Comparison of ENCODE assay signal across 18 mouse cellular contexts in genomic region chr5:51607686-51608480, GRCm38 (mm10). TPM values are rescaled to one million over a fixed set of nuclear protein-coding genes. Genes with fewer than 3 reads are reported as not detected.
A peak's percentile ranks its signal among the peaks of the same experiment; 100 is the strongest.
DNase-seq lines count a peak whose midpoint lies in the region; ATAC-seq and TF ChIP-seq lines count a peak whose summit lies in the region.
"Had no signal": no experiment of that assay in that cellular context is flagged by ENCODE, and none has a peak within 500 bp of the region (broad histone marks: within the 10 kb centered on the region; RNA-seq: fewer than 3 reads in every experiment).

No protein-coding gene starts in this region.

- H3K79me3 ChIP-seq in C2C12 (ENCODE audit: low read depth): no peaks in the 10 kb centered on the region

- no peaks in the 10 kb centered on the region for H3K27me3 ChIP-seq in C2C12 (ENCODE audit: control insufficient read depth, insufficient read depth, insufficient read length)
- H3K27me3 ChIP-seq in neural tube, embryonic 15.5 days (replicated peaks): no peaks in the 10 kb centered on the region
- H3K27me3 ChIP-seq: embryonic facial prominence, embryonic 13.5 days; forebrain, embryonic 15.5 days; hindbrain, embryonic 15.5 days; lung, embryonic 15.5 days had no signal

- no peak overlapping the region for H3K4me3 ChIP-seq in C2C12 (ENCODE audit: insufficient read depth, poor library complexity, severe bottlenecking)
- no peak overlapping the region for H3K4me3 ChIP-seq in neural tube, embryonic 15.5 days (replicated peaks)
- H3K4me3 ChIP-seq: embryonic facial prominence, embryonic 13.5 days; forebrain, embryonic 15.5 days; hindbrain, embryonic 15.5 days; left cerebral cortex, adult 2 months; lung, embryonic 15.5 days had no signal

- no peaks in the 10 kb centered on the region for H3K36me3 ChIP-seq in C2C12 (ENCODE audit: control insufficient read depth, insufficient read depth)
- H3K36me3 ChIP-seq in neural tube, embryonic 15.5 days: no peaks in the 10 kb centered on the region
- H3K36me3 ChIP-seq: embryonic facial prominence, embryonic 13.5 days; forebrain, embryonic 15.5 days; hindbrain, embryonic 15.5 days; lung, embryonic 15.5 days had no signal

- peak; percentile 18 to 20 for DNase-seq in cerebellum, postnatal 10 days
- no peak for DNase-seq in cerebellum, postnatal 36 days
- peak; percentile 25 for DNase-seq in kidney, adult 18-20 months
- DNase-seq in kidney, adult 11 months: no peak
- peak; percentile 38 to 57 for DNase-seq in kidney, postnatal 36 days
- no peak for DNase-seq in liver
- DNase-seq: adrenal gland, postnatal 10 days; cerebellum, postnatal 25 days; heart, postnatal 14 days; thymus, postnatal 36 days had no signal

- no peak overlapping the region for H3K9ac ChIP-seq in neural tube, embryonic 15.5 days (replicated peaks)
- H3K9ac ChIP-seq: embryonic facial prominence, embryonic 13.5 days; forebrain, embryonic 15.5 days; hindbrain, embryonic 15.5 days; lung, embryonic 15.5 days had no signal

- H3K4me1 ChIP-seq in neural tube, embryonic 15.5 days: no peaks in the 10 kb centered on the region
- H3K4me1 ChIP-seq: forebrain, embryonic 15.5 days; hindbrain, embryonic 15.5 days; lung, embryonic 15.5 days had no signal

- H3K4me2 ChIP-seq in neural tube, embryonic 15.5 days: no peak overlapping the region
- H3K4me2 ChIP-seq: embryonic facial prominence, embryonic 13.5 days; forebrain, embryonic 15.5 days; hindbrain, embryonic 15.5 days; lung, embryonic 15.5 days; midbrain, embryonic 11.5 days had no signal

- WGBS in neural tube, embryonic 15.5 days: 82% methylated on average over 6 of the region's 6 CpGs

- H3K27ac ChIP-seq in neural tube, embryonic 15.5 days (replicated peaks): no peak overlapping the region
- H3K27ac ChIP-seq: embryonic facial prominence, embryonic 13.5 days; forebrain, embryonic 15.5 days; hindbrain, embryonic 15.5 days; left cerebral cortex, adult 2 months; lung, embryonic 15.5 days had no signal

- TF ChIP-seq CTCF in C2C12 (IDR thresholded peaks at IDR 0.05; ENCODE audit: control insufficient read depth, insufficient read depth, insufficient read length): no peak

- no peaks in the 10 kb centered on the region for H3K9me3 ChIP-seq in neural tube, embryonic 15.5 days (replicated peaks)
- H3K9me3 ChIP-seq: embryonic facial prominence, embryonic 13.5 days; forebrain, embryonic 15.5 days; hindbrain, embryonic 15.5 days; lung, embryonic 15.5 days had no signal

- H3ac ChIP-seq in C2C12 (ENCODE audit: control insufficient read depth, insufficient read length, low read depth): no peak overlapping the region

- no peaks in the 10 kb centered on the region for H3K79me2 ChIP-seq in C2C12 (ENCODE audit: control insufficient read depth, insufficient read depth)

- no peak for ATAC-seq in neural tube, embryonic 15.5 days (ENCODE audit: low FRiP score)
- ATAC-seq: forebrain, embryonic 15.5 days had no signal

TF ChIP-seq in C2C12, 6 proteins besides CTCF, POLR2A, EP300 and RAD21:
- TF ChIP-seq FOSL1 (IDR thresholded peaks at IDR 0.05; ENCODE audit: insufficient read depth, low read length, poor library complexity, severe bottlenecking): no peak
- TF ChIP-seq MAX (IDR thresholded peaks at IDR 0.05): no peak
- TF ChIP-seq USF1 (IDR thresholded peaks at IDR 0.05; ENCODE audit: low read depth): peak; percentile 85
- TF ChIP-seq MYOG (IDR thresholded peaks at IDR 0.05; ENCODE audit: control insufficient read depth, extremely low read depth, insufficient read length): no peak
- no peak for TF ChIP-seq MYOD1 (IDR thresholded peaks at IDR 0.05; ENCODE audit: control insufficient read depth, insufficient read length, low read depth)
- TF ChIP-seq CEBPB (IDR thresholded peaks at IDR 0.05; ENCODE audit: low read depth): no peak

RNA-seq across cellular contexts. Expression of gene Ppargc1a, which starts 40.4 kb away (rescaled TPM):
- 0.25 TPM for polyA plus RNA-seq in C2C12 (2012; fragmentation: generic; extraction: Trizol)
- 18.0 and 19.7 TPM in 2 replicates for polyA plus RNA-seq in neural tube, embryonic 15.5 days (2015; fragmentation: Nextera tagmentation; extraction: Ambion mirVana)

Comparison
In these comparisons a context has a peak if more than half of its experiments do, and no peak if none do; other contexts are left out.
1. DNase-seq: peak in cerebellum, postnatal 10 days (2 of 2), kidney, adult 18-20 months (single experiment) and kidney, postnatal 36 days (2 of 2); none in cerebellum, postnatal 36 days (0 of 2), kidney, adult 11 months (single experiment) and liver (single experiment).
2. RNA of gene Ppargc1a, which starts 40.4 kb away (polyA plus RNA-seq): 18.0 to 19.7 TPM in neural tube, embryonic 15.5 days; 0.25 TPM in C2C12 (single experiment); every median in the first group is over 10 times any median in the second.